Mouse (Mus musculus) G1E (cell line): Measurements from ENCODE around the gene Lhx2. TPM values are rescaled to one million over a fixed set of nuclear protein-coding genes. Genes with fewer than 3 reads are reported as not detected.

Source experiments
- ATAC-seq: 2 replicates; pipeline ENCODE4 v1.8.0; 2016; ENCODE audit warnings: mild to moderate bottlenecking; ENCODE audit not compliant: insufficient number of reproducible peaks, poor library complexity, low FRiP score, severe bottlenecking; ENCODE audit errors: extremely low read depth
- DNase-seq: peaks from one replicate; pipeline ENCODE4 v3.0.0; 2012; ENCODE audit warnings: low spot score
- H3K27me3 ChIP-seq: 2 replicates; pipeline ENCODE4 v1.6.1; 2012; ENCODE audit warnings: mild to moderate bottlenecking, low read length, inconsistent platforms; ENCODE audit not compliant: insufficient read depth
- H3K36me3 ChIP-seq: replicated peaks from 2 replicates; pipeline ENCODE3; 2012; ENCODE audit warnings: mild to moderate bottlenecking, inconsistent platforms
- H3K4me1 ChIP-seq: 2 replicates; pipeline ENCODE4 v1.6.1; 2012; ENCODE audit warnings: low read depth, low read length, inconsistent platforms, mixed read lengths; ENCODE audit not compliant: insufficient read depth
- H3K4me3 ChIP-seq: 2 replicates; pipeline ENCODE4 v1.5.1; 2012; ENCODE audit warnings: low read depth, mild to moderate bottlenecking, inconsistent platforms, low read length, moderate library complexity, mixed read lengths
- H3K9me3 ChIP-seq: replicated peaks from 2 replicates; pipeline ENCODE4 v1.6.1; 2012; ENCODE audit warnings: inconsistent platforms
- CTCF ChIP-seq: IDR thresholded peaks from 2 replicates; pipeline ENCODE4 v1.5.1; 2012; ENCODE audit warnings: low read depth, low read length, inconsistent platforms, mixed read lengths
- GATA1 ChIP-seq: IDR thresholded peaks from 2 replicates; pipeline ENCODE4 v1.6.1; 2012; ENCODE audit warnings: borderline replicate concordance, low read length, inconsistent platforms, mixed read lengths
- GATA2 ChIP-seq: IDR thresholded peaks from 2 replicates; pipeline ENCODE4 v1.6.1; 2012; ENCODE audit warnings: low read depth, low read length, inconsistent platforms, borderline replicate concordance
- POLR2AphosphoS5 ChIP-seq: IDR thresholded peaks from 2 replicates; pipeline ENCODE4 v1.6.1; 2012; ENCODE audit warnings: low read depth, low read length, inconsistent platforms; ENCODE audit not compliant: insufficient replicate concordance
- TAL1 ChIP-seq: conservative IDR thresholded peaks from 2 replicates; pipeline ENCODE4 v1.6.1; 2012; ENCODE audit warnings: low read depth, low read length, inconsistent platforms, mixed read lengths
- polyA plus RNA-seq: library from polyadenylated mRNA; stranded (reverse); fragments of >175 nt; gene quantifications from 2 replicates; pipeline ENCODE4 v1.2.3, GENCODE M21; 2012
- total RNA-seq, 2 experiments: library from RNA; stranded (forward) in 1 of 2; stranded (reverse) in 1 of 2; fragments of 200-1000 nt in 1 of 2; fragments of >200 nt in 1 of 2; fragmentation: Nextera tagmentation in 1 of 2; gene quantifications; 2 replicates each; pipeline ENCODE4 v1.2.3; 2014 to 2017

The Lhx2 gene
- total and polyA plus RNA-seq, 3 experiments: 0.05 TPM; not detected in 1

- Histone ChIP-seq H3K36me3 (no peaks in the 10 kb centered on the region), H3K4me3 (no peak overlapping the region), H3K4me1 (peaks cover 36% of the 10 kb centered on the region), H3K9me3 (peaks cover 24% of the 10 kb centered on the region), H3K27me3 (peaks cover 98% of the 10 kb centered on the region)
- no peak for DNase-seq
- no peak for ATAC-seq
- TF ChIP-seq TAL1: no peak
- no peak for TF ChIP-seq GATA1
- no peak for TF ChIP-seq GATA2
- no peak for TF ChIP-seq POLR2AphosphoS5
- TF ChIP-seq CTCF: no peak
Observed at GRCm38 (mm10) chr2:38354179-38354716, 15.2 kb downstream of the Lhx2 start.

GRCm38 (mm10) chr2:38354717-38355510 lies 15.8 kb downstream of the Lhx2 start:
- H3K36me3 ChIP-seq: no peaks in the 10 kb centered on the region
- DNase-seq: no peak
- H3K27me3 ChIP-seq: peaks cover 98% of the 10 kb centered on the region
- H3K4me1 ChIP-seq: peaks cover 31% of the 10 kb centered on the region
- TF ChIP-seq POLR2AphosphoS5: no peak
- TF ChIP-seq GATA1: no peak
- no peak for TF ChIP-seq GATA2
- TF ChIP-seq TAL1: no peak
- no peak for TF ChIP-seq CTCF
- H3K9me3 ChIP-seq: peaks cover 24% of the 10 kb centered on the region
- no peak for ATAC-seq
- H3K4me3 ChIP-seq: no peak overlapping the region

GRCm38 (mm10) chr2:38355731-38356427 lies 16.8 kb downstream of the Lhx2 start:
- no peak overlapping the region for H3K4me3 ChIP-seq
- no peak for TF ChIP-seq CTCF
- TF ChIP-seq TAL1: no peak
- TF ChIP-seq GATA2: no peak
- TF ChIP-seq POLR2AphosphoS5: no peak
- no peak for TF ChIP-seq GATA1
- DNase-seq (no peak), ATAC-seq (no peak)
- no peaks in the 10 kb centered on the region for H3K36me3 ChIP-seq
- peaks cover 96% of the 10 kb centered on the region for H3K27me3 ChIP-seq
- peaks cover 22% of the 10 kb centered on the region for H3K9me3 ChIP-seq
- peaks cover 22% of the 10 kb centered on the region for H3K4me1 ChIP-seq

- peaks cover 14% of the 10 kb centered on the region for H3K9me3 ChIP-seq
- ATAC-seq (no peak), DNase-seq (no peak)
- H3K4me1 ChIP-seq: peaks cover 14% of the 10 kb centered on the region
- TF ChIP-seq GATA2 (no peak), POLR2AphosphoS5 (no peak), TAL1 (no peak), CTCF (no peak), GATA1 (no peak)
- H3K36me3 ChIP-seq: no peaks in the 10 kb centered on the region
- H3K27me3 ChIP-seq: peaks cover 96% of the 10 kb centered on the region
- no peak overlapping the region for H3K4me3 ChIP-seq
Observed at GRCm38 (mm10) chr2:38356428-38357260, 17.6 kb downstream of the Lhx2 start.

- no peak for DNase-seq
- no peaks in the 10 kb centered on the region for H3K36me3 ChIP-seq
- 0 out of 2 replicates have a peak, but pooled peaks cover 7% of the 10 kb centered on the region for H3K9me3 ChIP-seq
- H3K27me3 ChIP-seq: peaks cover 95% of the 10 kb centered on the region
- ATAC-seq: no peak
- no peak overlapping the region for H3K4me3 ChIP-seq
- peaks cover 9% of the 10 kb centered on the region for H3K4me1 ChIP-seq
- TF ChIP-seq POLR2AphosphoS5 (no peak), GATA1 (no peak), CTCF (no peak), GATA2 (no peak), TAL1 (no peak)
Observed at GRCm38 (mm10) chr2:38357294-38358246, 18.5 kb downstream of the Lhx2 start.
